In the genomic region with DNA sequence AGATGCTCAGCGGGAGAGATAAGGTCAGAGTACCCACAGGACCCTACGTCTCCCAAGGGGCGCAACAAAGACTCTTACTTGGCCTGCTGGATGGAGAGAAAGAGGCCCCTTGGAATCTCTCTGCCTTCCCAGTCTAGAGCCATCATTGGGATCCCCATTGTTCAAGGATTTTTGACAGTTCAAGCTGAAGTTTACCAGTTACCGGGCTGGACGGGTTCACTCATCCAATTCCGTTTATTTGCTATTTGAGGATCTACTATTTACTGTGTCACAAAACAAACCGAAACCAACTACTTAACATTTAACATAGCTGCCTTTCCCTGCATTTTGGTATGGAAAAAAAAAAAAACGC, we compare ENCODE assay signal across 8 mouse cellular contexts. TPM values are rescaled to one million over a fixed set of nuclear protein-coding genes. Genes with fewer than 3 reads are reported as not detected.
DNase-seq lines count a peak whose midpoint lies in the region; ATAC-seq and TF ChIP-seq lines count a peak whose summit lies in the region.

No protein-coding gene starts in this region.

- peak overlapping the region; percentile 86 for H3K9ac ChIP-seq in embryonic facial prominence, embryonic 14.5 days (ENCODE audit: low read depth, low read length)

- H3K9me3 ChIP-seq in megakaryocyte, embryonic 14.5 days: no peaks in the 10 kb centered on the region
- no peaks in the 10 kb centered on the region for H3K9me3 ChIP-seq in embryonic facial prominence, embryonic 14.5 days (ENCODE audit: control insufficient read depth, low read length)
- no peaks in the 10 kb centered on the region for H3K9me3 ChIP-seq in limb, embryonic 10.5 days (replicated peaks)

- ATAC-seq in megakaryocyte, adult 5-6 weeks (ENCODE audit: poor library complexity, severe bottlenecking): no peak
- ATAC-seq in embryonic facial prominence, embryonic 14.5 days (ENCODE audit: low read depth): no peak

- peak overlapping the region; percentile 96 for H3K4me3 ChIP-seq in megakaryocyte, embryonic 14.5 days (replicated peaks)
- peak overlapping the region; percentile 82 for H3K4me3 ChIP-seq in embryonic facial prominence, embryonic 14.5 days (ENCODE audit: low read depth, low read length)
- peak overlapping the region; percentile 93 for H3K4me3 ChIP-seq in limb, embryonic 10.5 days
- peak overlapping the region; percentile 72 for H3K4me3 ChIP-seq in olfactory bulb, adult 2 months (ENCODE audit: insufficient read depth, low read depth, low read length)

- H3K27me3 ChIP-seq in megakaryocyte, embryonic 14.5 days (replicated peaks): no peaks in the 10 kb centered on the region
- H3K27me3 ChIP-seq in embryonic facial prominence, embryonic 14.5 days (replicated peaks; ENCODE audit: control insufficient read depth, insufficient read depth, low read length): no peaks in the 10 kb centered on the region
- H3K27me3 ChIP-seq in limb, embryonic 10.5 days (ENCODE audit: low read depth, poor library complexity, severe bottlenecking): no peaks in the 10 kb centered on the region

- H3K27ac ChIP-seq in embryonic facial prominence, embryonic 14.5 days (replicated peaks; ENCODE audit: low read depth, low read length): peak overlapping the region; percentile 92
- peak overlapping the region; percentile 95 for H3K27ac ChIP-seq in limb, embryonic 10.5 days
- H3K27ac ChIP-seq in olfactory bulb, adult 2 months (ENCODE audit: insufficient read depth, low read depth, low read length): peak overlapping the region; percentile 33; the same call in 1 of the 2 replicates

- under 1% methylated on average over 8 of the region's 8 CpGs for WGBS in embryonic facial prominence, embryonic 14.5 days
- WGBS in limb, embryonic 10.5 days: 3% methylated on average over 8 of the region's 8 CpGs
- 2% methylated on average over 8 of the region's 8 CpGs for WGBS in olfactory bulb, adult 2 months

- H3K4me2 ChIP-seq in embryonic facial prominence, embryonic 14.5 days (ENCODE audit: low read depth, low read length): peak overlapping the region; percentile 85

- DNase-seq in embryonic facial prominence, embryonic 14.5 days (ENCODE audit: low spot score): no peak
- DNase-seq in limb, embryonic 10.5 days (ENCODE audit: low spot score): no peak
- DNase-seq in left cerebral cortex, adult 11 months (ENCODE audit: low spot score): no peak
- no peak for DNase-seq in urinary bladder, adult 18-20 months (ENCODE audit: low spot score in 2 of 2)
- DNase-seq in cerebellum, postnatal 25 days: no peak

- no peak for TF ChIP-seq CTCF in olfactory bulb, adult 2 months (IDR thresholded peaks at IDR 0.05; ENCODE audit: insufficient read depth, low read depth, low read length)

- TF ChIP-seq POLR2A in olfactory bulb, adult 2 months (IDR thresholded peaks at IDR 0.05; ENCODE audit: insufficient read depth, low read depth, low read length): no peak

- peaks cover 19% of the 10 kb centered on the region for H3K4me1 ChIP-seq in megakaryocyte, embryonic 14.5 days
- H3K4me1 ChIP-seq in embryonic facial prominence, embryonic 14.5 days (ENCODE audit: control insufficient read depth, insufficient read depth, low read length): peaks cover 7% of the 10 kb centered on the region; the same call in 1 of the 2 replicates
- H3K4me1 ChIP-seq in limb, embryonic 10.5 days: peaks cover 26% of the 10 kb centered on the region
- peaks cover 3% of the 10 kb centered on the region; the same call in 1 of the 2 replicates for H3K4me1 ChIP-seq in olfactory bulb, adult 2 months (ENCODE audit: control insufficient read depth, insufficient read depth, low read length)

- peaks cover 7% of the 10 kb centered on the region for H3K36me3 ChIP-seq in megakaryocyte, embryonic 14.5 days (replicated peaks; ENCODE audit: low read length)
- H3K36me3 ChIP-seq in embryonic facial prominence, embryonic 14.5 days (ENCODE audit: control insufficient read depth, insufficient read depth, low read length): no peaks in the 10 kb centered on the region
- no peaks in the 10 kb centered on the region for H3K36me3 ChIP-seq in limb, embryonic 10.5 days

RNA-seq across cellular contexts. Expression of a gene that starts 2.1 kb away (rescaled TPM):
- 38.2 and 122 TPM in 2 replicates for polyA plus RNA-seq in megakaryocyte, embryonic 14.5 days (2012; ENCODE audit: insufficient read depth, low replicate concordance)
- total RNA-seq in megakaryocyte, adult 5-6 weeks (2015): 35.4 and 50.6 TPM in 2 replicates
- total RNA-seq in megakaryocyte, adult 5-6 weeks (2017): 8.0 and 16.3 TPM in 2 replicates
- 10.9 and 11.3 TPM in 2 replicates for polyA plus RNA-seq in embryonic facial prominence, embryonic 14.5 days (2014; fragmentation: Nextera tagmentation; extraction: Ambion mirVana)
- 7.1 and 9.4 TPM in 2 replicates for polyA plus RNA-seq in limb, embryonic 10.5 days (2016; fragmentation: Nextera tagmentation; extraction: Ambion mirVana)
- polyA plus RNA-seq in olfactory bulb, adult 2 months (2012; ENCODE audit: insufficient read depth, insufficient read length, low replicate concordance, missing spikeins): not detected in 2 replicates

Comparison
In these comparisons a context has a peak if more than half of its experiments do, and no peak if none do; other contexts are left out.
1. H3K27ac ChIP-seq: peak in every context shown above with its lines; median percentile 95 in limb, embryonic 10.5 days; 92 in embryonic facial prominence, embryonic 14.5 days; 33 in olfactory bulb, adult 2 months.